Mouse (Mus musculus): ENCODE measurements around the gene Rtn3. TPM values are rescaled to one million over a fixed set of nuclear protein-coding genes. Genes with fewer than 3 reads are reported as not detected.

Gene Rtn3
- total and polyA plus RNA-seq, 3 experiments = 33.2 to 189 (median 62.7) TPM

DNA sequence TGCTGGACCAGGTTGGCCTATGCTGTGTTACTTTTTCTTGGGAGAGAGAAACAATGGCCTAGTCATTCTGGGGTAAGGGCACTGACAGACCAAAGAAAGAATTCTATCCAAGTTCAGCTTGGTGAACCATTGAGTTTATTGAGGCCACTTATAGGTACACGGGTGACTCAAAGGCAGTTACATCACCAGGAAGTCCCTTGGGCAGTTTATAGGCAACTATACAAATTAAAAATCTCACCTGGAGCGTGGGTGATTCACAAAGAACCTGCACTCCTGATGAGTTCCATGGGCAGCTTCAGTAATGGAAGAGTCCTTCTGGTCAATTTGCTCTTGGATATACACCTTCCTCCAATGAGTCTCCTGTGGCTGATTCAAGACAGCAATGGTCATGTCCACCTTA lies 9.6 kb upstream of the Rtn3 start:
- Histone ChIP-seq H3K27me3 (ENCODE audit: insufficient read depth, low read length) (no peaks in the 10 kb centered on the region), H3K36me3 (replicated peaks) (peaks cover 3% of the 10 kb centered on the region), H3K4me1 (ENCODE audit: insufficient read depth, low read depth, low read length) (peaks cover 22% of the 10 kb centered on the region), H3K4me3 (ENCODE audit: low read depth, low read length) (no peak overlapping the region), H3K9me3 (replicated peaks) (no peaks in the 10 kb centered on the region)
- TF ChIP-seq GATA1 (IDR thresholded peaks at IDR 0.05; ENCODE audit: borderline replicate concordance, low read length) = no peak
- TF ChIP-seq POLR2AphosphoS5 (IDR thresholded peaks at IDR 0.05; ENCODE audit: insufficient replicate concordance, low read depth, low read length) = no peak
- no peak for TF ChIP-seq CTCF (IDR thresholded peaks at IDR 0.05; ENCODE audit: low read depth, low read length)
- TF ChIP-seq GATA2 (IDR thresholded peaks at IDR 0.05; ENCODE audit: borderline replicate concordance, low read depth, low read length) = no peak
- no peak for TF ChIP-seq TAL1 (conservative IDR thresholded peaks at IDR 0.05; ENCODE audit: low read depth, low read length)
- ATAC-seq (ENCODE audit: extremely low read depth, insufficient number of reproducible peaks, low FRiP score, poor library complexity, severe bottlenecking) = no peak
- no peak for DNase-seq (ENCODE audit: low spot score)

DNA sequence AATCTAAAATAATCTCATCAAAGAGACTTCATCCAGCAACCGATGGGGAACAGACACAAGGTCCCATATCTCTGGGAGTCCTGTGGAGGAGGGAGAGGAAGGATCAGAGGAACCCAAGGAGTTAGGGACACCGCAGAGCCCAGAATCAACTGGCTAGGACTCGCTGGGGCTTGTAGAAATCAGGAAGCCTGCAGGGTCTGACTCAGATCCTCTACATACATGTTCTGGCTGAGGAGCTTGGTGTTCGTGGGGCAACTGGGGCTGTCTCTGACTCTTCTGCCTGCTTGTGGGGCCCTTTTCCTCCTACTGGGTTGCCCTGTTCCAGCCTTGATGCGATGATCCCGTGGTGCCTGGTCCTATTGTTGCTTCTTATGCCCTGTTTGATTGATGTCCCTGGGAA lies 8.9 kb upstream of the Rtn3 start:
- ATAC-seq (ENCODE audit: extremely low read depth, insufficient number of reproducible peaks, low FRiP score, poor library complexity, severe bottlenecking) (no peak), DNase-seq (ENCODE audit: low spot score) (no peak)
- peaks cover 3% of the 10 kb centered on the region for H3K36me3 ChIP-seq (replicated peaks)
- TF ChIP-seq GATA1 (IDR thresholded peaks at IDR 0.05; ENCODE audit: borderline replicate concordance, low read length) (no peak), TAL1 (conservative IDR thresholded peaks at IDR 0.05; ENCODE audit: low read depth, low read length) (no peak), POLR2AphosphoS5 (IDR thresholded peaks at IDR 0.05; ENCODE audit: insufficient replicate concordance, low read depth, low read length) (no peak), CTCF (IDR thresholded peaks at IDR 0.05; ENCODE audit: low read depth, low read length) (no peak), GATA2 (IDR thresholded peaks at IDR 0.05; ENCODE audit: borderline replicate concordance, low read depth, low read length) (no peak)
- peaks cover 25% of the 10 kb centered on the region for H3K4me1 ChIP-seq (ENCODE audit: insufficient read depth, low read depth, low read length)
- no peak overlapping the region for H3K4me3 ChIP-seq (ENCODE audit: low read depth, low read length)
- H3K9me3 ChIP-seq (replicated peaks) = no peaks in the 10 kb centered on the region
- H3K27me3 ChIP-seq (ENCODE audit: insufficient read depth, low read length) = no peaks in the 10 kb centered on the region

DNA sequence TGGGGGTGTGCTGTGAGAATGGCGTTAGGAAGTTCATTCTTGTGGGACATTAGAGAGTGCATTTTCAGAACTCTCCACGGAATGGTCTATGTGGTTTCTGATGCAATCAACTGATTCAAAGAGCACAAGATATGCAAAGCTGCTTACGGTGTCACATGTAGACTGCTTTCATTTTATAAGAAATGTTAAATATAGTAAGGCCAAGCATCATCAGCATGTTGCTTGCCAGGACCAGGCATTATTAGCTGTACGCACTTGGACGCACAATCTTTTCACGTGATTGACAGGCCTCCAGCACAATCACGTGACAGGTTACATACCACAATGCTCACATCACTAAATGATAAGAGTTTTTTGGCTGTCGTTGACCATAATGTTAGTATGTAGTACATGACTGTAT lies 4.6 kb upstream of the Rtn3 start:
- peaks cover 22% of the 10 kb centered on the region for H3K4me1 ChIP-seq (ENCODE audit: insufficient read depth, low read depth, low read length)
- TF ChIP-seq GATA2 (IDR thresholded peaks at IDR 0.05; ENCODE audit: borderline replicate concordance, low read depth, low read length) (no peak), GATA1 (IDR thresholded peaks at IDR 0.05; ENCODE audit: borderline replicate concordance, low read length) (no peak), POLR2AphosphoS5 (IDR thresholded peaks at IDR 0.05; ENCODE audit: insufficient replicate concordance, low read depth, low read length) (no peak), TAL1 (conservative IDR thresholded peaks at IDR 0.05; ENCODE audit: low read depth, low read length) (no peak), CTCF (IDR thresholded peaks at IDR 0.05; ENCODE audit: low read depth, low read length) (no peak)
- H3K36me3 ChIP-seq (replicated peaks) = peaks cover 3% of the 10 kb centered on the region
- no peak overlapping the region for H3K4me3 ChIP-seq (ENCODE audit: low read depth, low read length)
- ATAC-seq (ENCODE audit: extremely low read depth, insufficient number of reproducible peaks, low FRiP score, poor library complexity, severe bottlenecking) (no peak), DNase-seq (ENCODE audit: low spot score) (no peak)
- H3K9me3 ChIP-seq (replicated peaks) = no peaks in the 10 kb centered on the region
- H3K27me3 ChIP-seq (ENCODE audit: insufficient read depth, low read length) = no peaks in the 10 kb centered on the region

DNA sequence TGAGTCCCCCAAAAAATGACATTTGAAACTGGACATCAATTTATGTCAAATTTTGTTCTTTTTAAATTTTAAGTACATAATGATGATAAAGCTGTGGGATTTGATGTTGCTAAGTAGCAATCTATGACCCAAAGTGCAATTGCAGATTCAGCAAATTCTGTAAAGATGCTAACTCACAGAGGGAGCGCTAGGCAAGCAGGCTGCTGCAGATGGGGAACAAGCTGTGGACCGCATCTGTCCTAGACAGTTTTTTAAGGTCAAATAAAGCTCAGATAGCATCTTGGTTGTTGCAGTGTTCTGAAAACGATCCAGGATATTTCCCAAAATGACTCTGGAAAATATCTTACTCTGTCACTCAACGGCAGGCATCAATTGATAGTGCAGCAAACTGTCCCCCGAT lies 995 bp upstream of the Rtn3 start:
- TF ChIP-seq GATA2 (IDR thresholded peaks at IDR 0.05; ENCODE audit: borderline replicate concordance, low read depth, low read length) = no peak
- no peak for TF ChIP-seq POLR2AphosphoS5 (IDR thresholded peaks at IDR 0.05; ENCODE audit: insufficient replicate concordance, low read depth, low read length)
- ATAC-seq (ENCODE audit: extremely low read depth, insufficient number of reproducible peaks, low FRiP score, poor library complexity, severe bottlenecking) (no peak), DNase-seq (ENCODE audit: low spot score) (no peak)
- Histone ChIP-seq H3K27me3 (ENCODE audit: insufficient read depth, low read length) (no peaks in the 10 kb centered on the region), H3K4me1 (ENCODE audit: insufficient read depth, low read depth, low read length) (peaks cover 41% of the 10 kb centered on the region), H3K36me3 (replicated peaks) (peaks cover 8% of the 10 kb centered on the region), H3K4me3 (ENCODE audit: low read depth, low read length) (peak overlapping the region; percentile 85; the same call in 1 of the 2 replicates), H3K9me3 (replicated peaks) (no peaks in the 10 kb centered on the region)

DNA sequence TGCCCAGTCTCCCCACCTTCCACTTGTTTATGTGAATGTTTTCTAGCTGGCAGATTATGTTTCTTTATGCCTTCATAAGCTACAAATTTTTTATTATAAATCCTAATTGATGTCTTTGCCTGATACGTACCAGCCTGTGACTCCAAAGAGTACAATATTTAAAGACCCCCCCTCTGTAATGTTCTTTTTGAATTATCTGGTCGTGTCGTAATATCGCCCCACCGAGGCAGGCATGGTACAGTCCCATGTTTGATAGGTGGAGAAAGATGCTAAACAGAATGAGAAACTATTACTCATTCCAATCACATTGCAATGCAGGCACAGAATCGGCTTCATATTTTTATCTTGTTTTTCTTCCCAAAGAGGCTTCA lies 416 bp upstream of the Rtn3 start:
- no peaks in the 10 kb centered on the region for H3K27me3 ChIP-seq (ENCODE audit: insufficient read depth, low read length)
- peak overlapping the region; percentile 85 for H3K4me3 ChIP-seq (ENCODE audit: low read depth, low read length)
- DNase-seq (ENCODE audit: low spot score) (peak; percentile 10), ATAC-seq (ENCODE audit: extremely low read depth, insufficient number of reproducible peaks, low FRiP score, poor library complexity, severe bottlenecking) (no peak)
- no peaks in the 10 kb centered on the region for H3K9me3 ChIP-seq (replicated peaks)
- H3K36me3 ChIP-seq (replicated peaks) = peaks cover 11% of the 10 kb centered on the region
- no peak for TF ChIP-seq CTCF (IDR thresholded peaks at IDR 0.05; ENCODE audit: low read depth, low read length)
- peaks cover 44% of the 10 kb centered on the region for H3K4me1 ChIP-seq (ENCODE audit: insufficient read depth, low read depth, low read length)

DNA sequence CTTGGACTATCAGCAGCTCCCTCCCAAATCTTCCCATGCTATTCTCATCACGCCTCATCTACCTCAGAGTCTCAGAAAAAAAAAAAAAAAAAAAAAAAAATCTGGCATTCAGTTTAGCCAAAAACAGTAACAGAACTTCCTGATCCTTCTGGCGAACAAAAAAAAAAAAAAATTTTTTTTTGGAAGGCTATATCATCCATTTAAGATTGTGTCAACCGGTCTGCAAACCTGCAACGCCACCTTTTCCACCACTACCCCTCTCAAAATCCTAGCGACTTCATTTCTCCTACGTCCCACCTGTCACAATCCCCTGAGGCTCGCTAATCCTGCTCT lies 849 bp downstream of the Rtn3 start:
- Histone ChIP-seq H3K4me1 (ENCODE audit: insufficient read depth, low read depth, low read length) (peaks cover 34% of the 10 kb centered on the region), H3K9me3 (replicated peaks) (no peaks in the 10 kb centered on the region), H3K27me3 (ENCODE audit: insufficient read depth, low read length) (no peaks in the 10 kb centered on the region), H3K4me3 (ENCODE audit: low read depth, low read length) (peak overlapping the region; percentile 85), H3K36me3 (replicated peaks) (peaks cover 18% of the 10 kb centered on the region)
- ATAC-seq (ENCODE audit: extremely low read depth, insufficient number of reproducible peaks, low FRiP score, poor library complexity, severe bottlenecking) = no peak
- TF ChIP-seq POLR2AphosphoS5 (IDR thresholded peaks at IDR 0.05; ENCODE audit: insufficient replicate concordance, low read depth, low read length) = no peak
- no peak for TF ChIP-seq CTCF (IDR thresholded peaks at IDR 0.05; ENCODE audit: low read depth, low read length)
- no peak for TF ChIP-seq GATA2 (IDR thresholded peaks at IDR 0.05; ENCODE audit: borderline replicate concordance, low read depth, low read length)
- TF ChIP-seq TAL1 (conservative IDR thresholded peaks at IDR 0.05; ENCODE audit: low read depth, low read length) = no peak
- TF ChIP-seq GATA1 (IDR thresholded peaks at IDR 0.05; ENCODE audit: borderline replicate concordance, low read length) = no peak
- no peak for DNase-seq (ENCODE audit: low spot score)

DNA sequence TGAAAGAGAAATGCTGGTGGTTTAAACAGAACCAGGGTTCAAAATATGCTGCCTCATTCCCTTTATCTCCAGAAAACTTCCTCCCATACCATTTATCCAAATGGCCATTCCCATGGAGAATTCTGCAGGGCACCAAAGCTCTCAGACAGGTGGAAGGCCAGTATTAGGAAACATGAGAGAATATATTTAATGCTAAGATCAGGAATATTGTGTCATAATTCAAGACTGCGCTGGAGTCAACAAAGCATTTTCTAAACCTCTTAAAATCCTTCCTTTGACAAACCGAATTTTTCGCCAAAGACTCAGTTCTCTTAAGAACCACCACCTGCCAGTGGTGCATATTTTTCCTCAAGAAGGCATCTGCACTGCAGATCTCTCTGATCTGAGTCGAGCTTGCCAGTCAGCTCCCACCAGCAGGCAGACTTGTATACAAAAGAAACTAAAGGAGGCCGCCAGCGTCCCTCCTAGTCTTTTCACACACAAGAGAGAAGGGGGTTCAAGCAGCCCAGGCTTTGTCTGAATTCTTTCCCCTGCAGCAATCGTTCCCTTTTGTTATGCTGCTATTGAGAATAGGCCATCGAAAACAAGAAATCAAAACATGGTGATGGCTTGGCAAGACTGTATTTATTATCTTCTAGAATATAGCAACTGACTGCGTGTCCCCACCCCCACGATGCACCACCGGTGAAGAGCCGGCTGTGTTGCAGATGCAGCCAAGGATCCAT lies 1.4 kb downstream of the Rtn3 start:
- H3K4me3 ChIP-seq (ENCODE audit: low read depth, low read length) = peak overlapping the region; percentile 85

More for the DNA sequence above, 1.4 kb downstream of the Rtn3 start:
- TF ChIP-seq TAL1 (conservative IDR thresholded peaks at IDR 0.05; ENCODE audit: low read depth, low read length) = no peak
- TF ChIP-seq POLR2AphosphoS5 (IDR thresholded peaks at IDR 0.05; ENCODE audit: insufficient replicate concordance, low read depth, low read length) = no peak
- TF ChIP-seq CTCF (IDR thresholded peaks at IDR 0.05; ENCODE audit: low read depth, low read length) = no peak
- TF ChIP-seq GATA2 (IDR thresholded peaks at IDR 0.05; ENCODE audit: borderline replicate concordance, low read depth, low read length) = no peak
- no peak for TF ChIP-seq GATA1 (IDR thresholded peaks at IDR 0.05; ENCODE audit: borderline replicate concordance, low read length)
- ATAC-seq (ENCODE audit: extremely low read depth, insufficient number of reproducible peaks, low FRiP score, poor library complexity, severe bottlenecking) (no peak), DNase-seq (ENCODE audit: low spot score) (peak; percentile 16)
- no peaks in the 10 kb centered on the region for H3K9me3 ChIP-seq (replicated peaks)
- H3K36me3 ChIP-seq (replicated peaks) = peaks cover 24% of the 10 kb centered on the region
- H3K4me1 ChIP-seq (ENCODE audit: insufficient read depth, low read depth, low read length) = peaks cover 34% of the 10 kb centered on the region
- no peaks in the 10 kb centered on the region for H3K27me3 ChIP-seq (ENCODE audit: insufficient read depth, low read length)
